Mouse (Mus musculus) stomach, embryonic 14.5 days (tissue): ENCODE measurements at regions not wholly inside any gene's neighbourhood (a gene's known extent, or its start where the extent isn't known, plus 50 kb on each side); places are given as distances from the start of the nearest gene placed in this dataset.
A peak's percentile ranks its signal among the peaks of the same experiment; 100 is the strongest.

Experiments
- ATAC-seq: fragments of 200-750 bp; cut with Nextera tagmentation; 2 replicates; pipeline ENCODE4 v1.8.0; 2017; ENCODE audit warnings: low read depth, moderate TSS enrichment; ENCODE audit not compliant: insufficient number of reproducible peaks, insufficient read depth, low FRiP score
- H3K27ac ChIP-seq: fragments of 300-500 bp; sonication (generic); 2 replicates; pipeline ENCODE4 v1.5.1; 2014; ENCODE audit warnings: mild to moderate bottlenecking, low read length, moderate library complexity, mixed read lengths
- H3K27me3 ChIP-seq: fragments of 300-500 bp; sonication (generic); 2 replicates; pipeline ENCODE4 v1.6.1; 2014; ENCODE audit warnings: low read length, control low read depth, mixed read lengths; ENCODE audit not compliant: control insufficient read depth, insufficient read depth
- H3K36me3 ChIP-seq: fragments of 300-500 bp; sonication (generic); 2 replicates; pipeline ENCODE4 v1.6.1; 2014; ENCODE audit warnings: mild to moderate bottlenecking, control low read depth, low read length, moderate library complexity, mixed read lengths; ENCODE audit not compliant: control insufficient read depth, insufficient read depth
- H3K4me1 ChIP-seq: fragments of 300-500 bp; sonication (generic); 2 replicates; pipeline ENCODE4 v1.6.1; 2014; ENCODE audit warnings: low read length, control low read depth, mixed read lengths; ENCODE audit not compliant: control insufficient read depth, insufficient read depth
- H3K4me2 ChIP-seq: fragments of 300-500 bp; sonication (generic); replicated peaks from 2 replicates; pipeline ENCODE4 v1.6.1; 2014; ENCODE audit warnings: low read depth, low read length, control low read depth
- H3K4me3 ChIP-seq: fragments of 300-500 bp; sonication (generic); 2 replicates; pipeline ENCODE4 v1.5.1; 2014; ENCODE audit warnings: low read depth, low read length, control low read depth
- H3K9ac ChIP-seq: fragments of 300-500 bp; sonication (generic); replicated peaks from 2 replicates; pipeline ENCODE4 v1.6.1; 2014; ENCODE audit warnings: low read depth, mild to moderate bottlenecking, control low read depth, low read length, moderate library complexity, mixed read lengths
- H3K9me3 ChIP-seq: fragments of 300-500 bp; sonication (generic); 2 replicates; pipeline ENCODE4 v1.6.1; 2016; ENCODE audit warnings: low read depth, low read length, control low read depth; ENCODE audit not compliant: control insufficient read depth
- WGBS: fragments of 180-500 bp; shearing (Covaris S2); extraction: QIAGEN DNeasy Blood & Tissue Kit; methylation state at CpG from one replicate; pipeline ENCODE4 v1.1.7; 2014; 5-methylcytosine and 5-hydroxymethylcytosine counted together

GRCm38 (mm10) chr2:30715720-30716310, 87.6 kb downstream of the 1700001O22Rik start:
- 0 out of 2 replicates have a peak overlapping the region, but pooled peaks have one; percentile 27 for H3K4me2 ChIP-seq
- H3K36me3 ChIP-seq = no peaks in the 10 kb centered on the region
- peaks cover 76% of the 10 kb centered on the region for H3K4me1 ChIP-seq
- no peak overlapping the region for H3K9ac ChIP-seq
- H3K4me3 ChIP-seq = no peak overlapping the region
- H3K9me3 ChIP-seq = no peaks in the 10 kb centered on the region
- ATAC-seq = no peak
- 59% methylated on average over 4 of the region's 4 CpGs for WGBS
- H3K27me3 ChIP-seq = no peaks in the 10 kb centered on the region
- H3K27ac ChIP-seq = peak overlapping the region; percentile 100; the same call in 1 of the 2 replicates

DNA sequence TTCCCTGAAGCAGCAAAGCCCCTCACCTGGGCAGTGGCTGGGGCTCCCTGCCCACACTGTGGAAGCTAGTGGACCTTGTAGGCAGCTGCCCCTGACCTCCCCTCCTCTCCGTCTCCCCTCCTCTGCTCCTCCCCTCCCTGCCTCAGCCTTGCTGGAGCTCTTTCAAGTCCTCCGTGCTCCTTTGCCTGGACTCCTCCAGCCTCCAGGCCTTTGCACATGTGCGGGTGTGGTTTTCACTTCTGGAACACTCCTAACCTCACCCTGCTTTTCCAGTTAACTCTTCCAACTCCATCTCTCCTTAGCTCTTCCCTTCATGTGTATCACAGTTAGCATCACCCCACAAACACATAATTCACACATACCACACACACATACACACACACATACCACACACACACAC, 89.9 kb downstream of the 1700001O22Rik start:
- no peak overlapping the region for H3K4me3 ChIP-seq
- H3K9ac ChIP-seq = no peak overlapping the region
- no peaks in the 10 kb centered on the region for H3K9me3 ChIP-seq
- H3K27me3 ChIP-seq = no peaks in the 10 kb centered on the region
- ATAC-seq = no peak
- no peaks in the 10 kb centered on the region for H3K36me3 ChIP-seq
- 18% methylated on average over 3 of the region's 3 CpGs for WGBS
- peak overlapping the region; percentile 1; the same call in 1 of the 2 replicates for H3K27ac ChIP-seq
- no peak overlapping the region for H3K4me2 ChIP-seq
- H3K4me1 ChIP-seq = peaks cover 72% of the 10 kb centered on the region

DNA sequence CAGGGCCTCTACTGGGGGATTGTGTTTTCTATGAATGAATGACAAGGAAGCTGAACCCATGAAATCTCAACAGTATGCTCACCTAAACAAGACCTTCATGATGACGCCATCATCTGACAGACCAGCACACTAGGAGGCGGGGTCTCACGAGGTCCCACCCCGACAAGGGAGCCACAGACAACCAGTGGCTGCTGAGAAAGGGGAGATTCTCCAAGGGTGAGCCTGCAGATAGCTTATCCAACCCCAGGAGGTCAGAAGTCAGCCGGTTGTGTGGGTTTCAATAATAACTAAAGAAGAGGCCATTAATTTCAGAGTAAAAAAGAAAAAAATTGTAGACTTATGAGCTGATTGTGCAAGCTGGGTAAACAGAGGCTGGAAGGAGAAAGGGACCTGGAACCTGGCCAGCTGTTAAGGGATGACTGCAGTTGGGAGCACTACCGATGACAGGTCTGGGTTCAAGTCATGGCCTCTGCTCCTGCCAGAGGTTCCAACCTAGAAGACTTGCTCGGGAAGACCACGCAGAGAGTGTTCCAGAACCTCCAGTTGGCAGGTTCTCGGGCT, 90.5 kb downstream of the 1700001O22Rik start:
- no peaks in the 10 kb centered on the region for H3K9me3 ChIP-seq
- peak overlapping the region; percentile 63; the same call in 1 of the 2 replicates for H3K4me2 ChIP-seq
- H3K36me3 ChIP-seq = no peaks in the 10 kb centered on the region
- 55% methylated on average over 9 of the region's 9 CpGs for WGBS
- H3K4me1 ChIP-seq = peaks cover 71% of the 10 kb centered on the region
- H3K9ac ChIP-seq = no peak overlapping the region
- H3K27me3 ChIP-seq = no peaks in the 10 kb centered on the region
- peak overlapping the region; percentile 91; the same call in 1 of the 2 replicates for H3K27ac ChIP-seq
- no peak overlapping the region for H3K4me3 ChIP-seq
- no peak for ATAC-seq

DNA sequence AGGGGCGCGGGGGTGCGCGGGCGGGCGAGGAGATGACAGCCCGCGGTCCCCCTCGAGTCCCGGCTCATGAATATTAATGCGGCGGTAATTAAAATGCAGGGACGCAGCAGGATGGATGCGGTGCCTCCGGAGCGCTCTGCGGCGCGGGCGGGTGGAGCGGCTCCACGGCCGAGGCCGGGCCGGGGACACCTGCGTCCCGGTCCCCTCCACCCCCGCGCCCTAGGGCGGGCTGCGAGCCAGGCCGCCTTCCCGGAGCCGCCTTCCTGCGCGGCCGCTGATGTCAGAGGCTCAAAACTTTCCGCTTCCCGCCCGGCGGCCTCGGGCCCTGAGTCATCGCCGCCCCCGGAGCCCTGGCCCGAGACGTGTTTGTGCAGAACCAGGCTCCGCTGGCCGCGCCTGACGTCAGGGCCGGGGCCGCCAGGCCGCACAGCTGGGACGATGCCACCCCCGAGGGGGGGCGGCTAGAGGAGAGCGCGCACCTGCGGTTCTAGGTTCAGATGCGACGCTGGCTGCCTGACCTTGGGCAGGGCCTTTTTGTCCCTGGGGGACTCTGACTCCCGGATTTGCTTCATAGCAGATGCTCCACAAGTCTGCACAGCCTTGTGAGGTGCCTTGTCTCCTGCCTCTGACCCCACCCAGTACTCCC, 91.5 kb downstream of the 1700001O22Rik start:
- Histone ChIP-seq H3K36me3 (no peaks in the 10 kb centered on the region), H3K4me2 (peak overlapping the region; percentile 63), H3K27me3 (no peaks in the 10 kb centered on the region), H3K4me3 (peak overlapping the region; percentile 30), H3K9ac (peak overlapping the region; percentile 37), H3K27ac (peak overlapping the region; percentile 91), H3K4me1 (peaks cover 69% of the 10 kb centered on the region), H3K9me3 (no peaks in the 10 kb centered on the region)
- 2% methylated on average over 62 of the region's 63 CpGs for WGBS
- ATAC-seq = peak; percentile 34; the same call in 1 of the 2 replicates

DNA sequence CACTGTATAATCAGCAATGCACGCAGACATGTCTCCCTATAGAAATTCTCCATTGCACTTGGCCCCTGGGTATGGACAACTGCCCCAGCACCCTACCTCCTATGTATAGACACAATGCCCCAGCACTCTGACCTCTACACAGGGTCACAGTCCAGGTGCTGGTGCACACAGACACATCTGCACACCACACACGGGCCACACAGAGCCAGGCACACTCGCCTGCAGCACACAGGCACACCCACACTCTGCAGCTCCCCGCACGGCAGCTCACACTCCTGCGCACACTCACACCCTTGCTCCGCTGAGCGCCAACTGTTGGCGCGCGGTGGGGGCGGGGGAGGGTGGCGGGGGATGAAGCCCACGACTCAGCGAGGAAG, 92.0 kb downstream of the 1700001O22Rik start:
- no peaks in the 10 kb centered on the region for H3K9me3 ChIP-seq
- 7% methylated on average over 12 of the region's 15 CpGs for WGBS
- peak overlapping the region; percentile 63 for H3K4me2 ChIP-seq
- no peaks in the 10 kb centered on the region for H3K36me3 ChIP-seq
- peak overlapping the region; percentile 30 for H3K4me3 ChIP-seq
- ATAC-seq = peak; percentile 23; the same call in 1 of the 2 replicates
- H3K27ac ChIP-seq = peak overlapping the region; percentile 91
- no peaks in the 10 kb centered on the region for H3K27me3 ChIP-seq
- H3K4me1 ChIP-seq = peaks cover 67% of the 10 kb centered on the region
- H3K9ac ChIP-seq = peak overlapping the region; percentile 37

- Histone ChIP-seq H3K36me3 (no peaks in the 10 kb centered on the region), H3K9me3 (no peaks in the 10 kb centered on the region), H3K4me3 (no peak overlapping the region), H3K27me3 (no peaks in the 10 kb centered on the region), H3K27ac (no peak overlapping the region; the same call in 1 of the 2 replicates), H3K9ac (no peak overlapping the region), H3K4me1 (peaks cover 66% of the 10 kb centered on the region), H3K4me2 (no peak overlapping the region)
- WGBS = 98% methylated on average over 7 of the region's 7 CpGs
- ATAC-seq = no peak
Observed at GRCm38 (mm10) chr2:30710895-30711294, 92.6 kb downstream of the 1700001O22Rik start.

GRCm38 (mm10) chr2:30709386-30709884, 94.0 kb downstream of the 1700001O22Rik start:
- Histone ChIP-seq H3K4me2 (no peak overlapping the region), H3K9me3 (no peaks in the 10 kb centered on the region)

DNA sequence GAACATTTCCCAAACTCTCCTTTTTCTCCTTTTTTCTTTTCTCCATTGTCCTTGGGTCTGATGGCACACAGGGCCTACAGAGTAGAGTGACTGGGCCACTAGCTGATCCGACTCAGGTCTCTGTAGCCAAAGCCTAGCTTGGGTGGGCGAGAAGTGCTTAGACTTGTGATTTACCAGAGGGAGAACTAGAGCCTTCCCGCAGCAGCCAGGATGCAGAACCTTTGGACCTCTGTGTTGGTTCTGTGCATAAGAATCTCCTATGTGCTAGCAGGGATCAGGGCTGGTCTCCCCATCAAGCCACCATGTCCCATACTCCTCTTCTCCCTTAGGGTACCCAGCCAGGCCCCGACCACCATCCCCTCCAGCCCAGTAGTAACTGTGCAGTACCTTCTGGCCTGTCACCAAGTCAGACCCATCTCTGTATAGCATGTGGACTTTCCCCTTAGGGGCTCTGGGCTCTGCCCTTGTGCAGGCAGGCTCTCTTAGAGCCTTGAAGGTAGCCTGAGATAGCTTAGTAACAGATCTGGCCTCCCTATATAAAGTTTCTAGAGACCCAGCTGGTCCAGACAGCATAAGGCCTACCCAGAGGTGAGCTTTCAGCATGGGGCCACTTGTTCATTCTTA, 94.6 kb downstream of the 1700001O22Rik start:
- Histone ChIP-seq H3K9ac (peak overlapping the region; percentile 72; the same call in 1 of the 2 replicates), H3K4me2 (0 out of 2 replicates have a peak overlapping the region, but pooled peaks have one; percentile 81), H3K9me3 (no peaks in the 10 kb centered on the region), H3K36me3 (no peaks in the 10 kb centered on the region), H3K4me3 (no peak overlapping the region), H3K27me3 (no peaks in the 10 kb centered on the region), H3K27ac (peak overlapping the region; percentile 100), H3K4me1 (peaks cover 60% of the 10 kb centered on the region)
- 72% methylated on average over 4 of the region's 4 CpGs for WGBS
- no peak for ATAC-seq

More at GRCm38 (mm10) chr2:30709386-30709884, 94.0 kb downstream of the 1700001O22Rik start:
- WGBS = 52% methylated on average over 3 of the region's 3 CpGs
- Histone ChIP-seq H3K4me3 (no peak overlapping the region), H3K36me3 (no peaks in the 10 kb centered on the region), H3K4me1 (peaks cover 62% of the 10 kb centered on the region), H3K27me3 (no peaks in the 10 kb centered on the region), H3K27ac (peak overlapping the region; percentile 100), H3K9ac (no peak overlapping the region)
- ATAC-seq = no peak
